Mouse (Mus musculus) Muller cell, postnatal 12 days (primary cell): ENCODE measurements around the gene Sapcd2.
A peak's percentile ranks its signal among the peaks of the same experiment; 100 is the strongest.

Experiments
- DNase-seq: peaks from one replicate; pipeline ENCODE4 v3.0.0-alpha.2; 2015; ENCODE audit errors: inconsistent ontology term

Gene Sapcd2

GRCm38 (mm10) chr2:25422587-25423410 lies 50.7 kb downstream of the Sapcd2 start, which contains the start of gene Fut7:
TSS of gene Fut7 (plus strand) at chr2:25423267.
- peak; percentile 28 for DNase-seq

- no peak for DNase-seq
Measured at GRCm38 (mm10) chr2:25423626-25424025, 51.5 kb downstream of the Sapcd2 start.

- no peak for DNase-seq
Measured at GRCm38 (mm10) chr2:25425481-25425880, 53.4 kb downstream of the Sapcd2 start.

GRCm38 (mm10) chr2:25426721-25427191 lies 54.6 kb downstream of the Sapcd2 start:
- peak; percentile 79 for DNase-seq

GRCm38 (mm10) chr2:25427256-25427655 lies 55.1 kb downstream of the Sapcd2 start:
- DNase-seq: no peak
